Mouse (Mus musculus) c-Kit-negative CD71-positive TER-119-positive erythroid progenitor cells, embryonic 14.5 days (primary cell): ENCODE results near the gene Zic3.

Experiments used
- DNase-seq: peaks from one replicate; pipeline ENCODE4 v3.0.0-alpha.2; 2013; ENCODE audit warnings: low read depth, low spot score

The Zic3 gene

DNA sequence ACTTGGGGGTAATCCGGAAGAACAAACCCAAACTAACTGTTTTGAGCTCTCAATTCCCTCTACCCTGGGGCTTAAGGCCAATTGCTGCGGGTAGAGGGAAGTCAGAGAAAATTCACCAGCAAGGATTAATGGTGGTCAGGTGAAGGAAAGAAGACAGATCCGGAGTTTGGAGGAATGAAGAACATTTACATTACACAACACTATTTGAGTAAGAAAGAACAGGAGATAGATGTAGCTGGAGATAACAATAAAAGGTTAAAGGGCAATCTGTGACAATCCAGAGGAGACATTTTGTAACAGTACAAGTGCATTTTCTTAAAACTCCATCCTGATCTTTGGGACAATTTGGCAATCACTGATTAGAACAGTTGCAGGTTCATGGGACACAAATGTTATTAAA lies 19.4 kb downstream of the Zic3 start:
- DNase-seq = no peak

DNA sequence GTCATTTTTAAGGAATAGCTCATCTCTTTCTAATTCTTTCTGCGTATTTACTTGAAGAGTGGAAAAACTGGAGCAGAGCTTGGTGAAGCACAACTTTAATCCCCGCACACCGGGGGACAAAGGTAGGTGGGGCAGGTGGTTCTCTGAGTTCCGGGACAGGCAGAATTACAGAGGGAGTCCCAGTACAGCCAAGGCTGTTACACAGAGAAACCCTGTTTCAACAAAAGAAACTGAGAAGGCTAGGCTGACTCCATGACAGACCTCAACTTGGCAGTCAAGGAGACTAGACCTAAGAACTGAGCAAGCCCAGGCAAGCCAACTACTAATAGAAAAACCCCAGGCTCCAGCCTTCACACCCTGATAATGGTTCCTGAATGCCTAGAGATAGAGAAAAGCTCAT lies 20.0 kb downstream of the Zic3 start:
- DNase-seq = no peak
